16 mouse cellular contexts compared by ENCODE assay signal in genomic region chr9:12434171-12434570, GRCm38 (mm10).
"Had no signal": no experiment of that assay in that cellular context is flagged by ENCODE, and none has a peak within 500 bp of the region (broad histone marks: within the 10 kb centered on the region; RNA-seq: fewer than 3 reads in every experiment).

No protein-coding gene starts in this region.

- H3K9me3 ChIP-seq: limb, embryonic 12.5 days; liver, embryonic 13.5 days; lung, embryonic 15.5 days; neural tube, embryonic 13.5 days had no signal

- H3K4me2 ChIP-seq: limb, embryonic 12.5 days; liver, embryonic 13.5 days; lung, embryonic 15.5 days; neural tube, embryonic 13.5 days had no signal

- H3K9ac ChIP-seq: limb, embryonic 12.5 days; liver, embryonic 13.5 days; liver, postnatal 0 days; lung, embryonic 15.5 days; neural tube, embryonic 13.5 days had no signal

- H3K4me1 ChIP-seq: limb, embryonic 12.5 days; liver, embryonic 13.5 days; lung, embryonic 15.5 days; neural tube, embryonic 13.5 days had no signal

- H3K27ac ChIP-seq: kidney, postnatal 0 days; limb, embryonic 12.5 days; liver, embryonic 13.5 days; lung, embryonic 15.5 days; macrophage; neural tube, embryonic 13.5 days had no signal

- H3K4me3 ChIP-seq: limb, embryonic 12.5 days; liver, embryonic 13.5 days; lung, embryonic 15.5 days; myocyte; neural tube, embryonic 13.5 days had no signal

- DNase-seq: kidney, adult 9 months; kidney, postnatal 36 days; layer of hippocampus, adult 9-11 months; liver; liver, embryonic 13.5 days; liver, postnatal 0 days; lung, postnatal 14 days; midbrain, embryonic 14.5 days; right cerebral cortex, adult 18-20 months; right cerebral cortex, postnatal 25 days had no signal

- H3K27me3 ChIP-seq: limb, embryonic 12.5 days; liver, embryonic 13.5 days; lung, embryonic 15.5 days; neural tube, embryonic 13.5 days had no signal

- ATAC-seq: liver, postnatal 0 days had no signal

- H3K36me3 ChIP-seq: limb, embryonic 12.5 days; liver, embryonic 13.5 days; lung, embryonic 15.5 days; neural tube, embryonic 13.5 days had no signal
